Mouse (Mus musculus) liver, adult 2 months (tissue): ENCODE results near the gene Vmn2r25. TPM values are rescaled to one million over a fixed set of nuclear protein-coding genes. Genes with fewer than 3 reads are reported as not detected.
"Not testable (repeated sequence)": the region's sequence is repeated elsewhere in the genome, so short reads cannot be mapped to it uniquely, and the experiment has no call there.

ENCODE experiments used
- DNase-seq: peaks from one replicate; pipeline ENCODE4 v3.0.0-alpha.2; 2011; ENCODE audit warnings: low read depth, low spot score; ENCODE audit errors: extremely low read depth
- H3K27ac ChIP-seq: fragments of 200-500 bp; replicated peaks from 2 replicates; pipeline ENCODE4 v1.5.1; 2012; ENCODE audit warnings: low read depth, mild to moderate bottlenecking, control low read depth, inconsistent platforms, low read length; ENCODE audit not compliant: insufficient read depth
- H3K27me3 ChIP-seq: fragments of 200-500 bp; 2 replicates; pipeline ENCODE4 v1.6.1; 2012; ENCODE audit warnings: mild to moderate bottlenecking, moderate library complexity, low read length, inconsistent platforms; ENCODE audit not compliant: control insufficient read depth, insufficient read depth
- H3K36me3 ChIP-seq: fragments of 200-500 bp; 2 replicates; pipeline ENCODE4 v1.6.1; 2012; ENCODE audit warnings: low read length, inconsistent platforms; ENCODE audit not compliant: control insufficient read depth, insufficient read depth
- H3K4me1 ChIP-seq: fragments of 200-500 bp; 2 replicates; pipeline ENCODE4 v1.6.1; 2011; ENCODE audit warnings: low read length; ENCODE audit not compliant: control insufficient read depth, insufficient read depth
- H3K4me3 ChIP-seq: fragments of 200-500 bp; 2 replicates; pipeline ENCODE4 v1.5.1; 2011; ENCODE audit warnings: low read depth, mild to moderate bottlenecking, control low read depth, low read length, moderate library complexity; ENCODE audit not compliant: insufficient read depth
- H3K79me2 ChIP-seq: fragments of 200-500 bp; 2 replicates; pipeline ENCODE4 v1.6.1; 2012; ENCODE audit warnings: inconsistent platforms, mild to moderate bottlenecking, low read length, moderate library complexity; ENCODE audit not compliant: control insufficient read depth, insufficient read depth
- H3K9ac ChIP-seq: fragments of 200-500 bp; 2 replicates; pipeline ENCODE4 v1.6.1; 2012; ENCODE audit warnings: low read depth, mild to moderate bottlenecking, control low read depth, inconsistent platforms, low read length
- CTCF ChIP-seq: fragments of 200-500 bp; IDR thresholded peaks from 2 replicates; pipeline ENCODE4 v1.5.1; 2011; ENCODE audit warnings: low read depth, low read length, control low read depth
- POLR2A ChIP-seq: fragments of 200-500 bp; IDR thresholded peaks from 2 replicates; pipeline ENCODE4 v1.6.1; 2011; ENCODE audit warnings: low read length, control low read depth; ENCODE audit not compliant: insufficient read depth; ENCODE audit errors: extremely low read depth
- WGBS: fragments of 180-500 bp; shearing (Covaris S2); methylation state at CpG from one replicate; pipeline ENCODE4 v1.1.7; 2018; 5-methylcytosine and 5-hydroxymethylcytosine counted together
- polyA plus RNA-seq: library from polyadenylated mRNA; depleted of rRNA; stranded (reverse); fragments of >200 nt; gene quantifications from 2 replicates; pipeline ENCODE4 v1.2.3, GENCODE M21; 2012; rRNA removed
- total RNA-seq: library from RNA; depleted of rRNA; stranded (reverse); fragments of >200 nt; gene quantifications from 2 replicates; pipeline ENCODE4 v1.2.3, GENCODE M21; 2014; rRNA removed

Gene Vmn2r25
- not detected in 2 replicates for total RNA-seq
- not detected in 2 replicates for polyA plus RNA-seq

- WGBS, result 46% methylated on average over 2 of the region's 2 CpGs
- H3K27ac ChIP-seq, H3K79me2 ChIP-seq, H3K27me3 ChIP-seq, H3K4me1 ChIP-seq, H3K4me3 ChIP-seq, H3K36me3 ChIP-seq, H3K9ac ChIP-seq, DNase-seq: not testable (repeated sequence)
These were observed at the start of gene Vmn2r25 for GRCm38 (mm10) chr6:123853363-123853762. Gene Vmn2r25, minus strand, starts transcription at chr6:123853463.

- no peak for DNase-seq
- TF ChIP-seq POLR2A (no peak), CTCF (no peak)
- no peaks in the 10 kb centered on the region for H3K27me3 ChIP-seq
- H3K79me2 ChIP-seq, result no peaks in the 10 kb centered on the region
- 73% methylated on average over 8 of the region's 8 CpGs for WGBS
- H3K4me3 ChIP-seq, result no peak overlapping the region
- H3K4me1 ChIP-seq, result no peaks in the 10 kb centered on the region
- H3K36me3 ChIP-seq, result no peaks in the 10 kb centered on the region
- H3K27ac ChIP-seq, result no peak overlapping the region
- no peak overlapping the region for H3K9ac ChIP-seq
These were observed 33.3 kb downstream of the Vmn2r25 start for GRCm38 (mm10) chr6:123819951-123820350.

- H3K4me1 ChIP-seq, H3K4me3 ChIP-seq, H3K27me3 ChIP-seq, H3K36me3 ChIP-seq, H3K27ac ChIP-seq, H3K79me2 ChIP-seq, H3K9ac ChIP-seq, DNase-seq: not testable (repeated sequence)
These were observed 43.0 kb downstream of the Vmn2r25 start for GRCm38 (mm10) chr6:123810291-123810690.

- WGBS, result 31% methylated on average over 9 of the region's 9 CpGs
- no peaks in the 10 kb centered on the region for H3K36me3 ChIP-seq
- TF ChIP-seq POLR2A, result no peak
- no peak for TF ChIP-seq CTCF
- no peak overlapping the region for H3K27ac ChIP-seq
- H3K4me3 ChIP-seq, result no peak overlapping the region
- H3K79me2 ChIP-seq, result no peaks in the 10 kb centered on the region
- no peak overlapping the region for H3K9ac ChIP-seq
- H3K4me1 ChIP-seq, result no peaks in the 10 kb centered on the region
- no peak for DNase-seq
- no peaks in the 10 kb centered on the region for H3K27me3 ChIP-seq
These were observed 59.5 kb downstream of the Vmn2r25 start for GRCm38 (mm10) chr6:123793746-123794145.

GRCm38 (mm10) chr6:123784857-123785256 is 68.4 kb downstream of the Vmn2r25 start:
- TF ChIP-seq CTCF (no peak), POLR2A (no peak)
- Histone ChIP-seq H3K9ac (no peak overlapping the region), H3K36me3 (no peaks in the 10 kb centered on the region), H3K27ac (no peak overlapping the region), H3K27me3 (no peaks in the 10 kb centered on the region), H3K4me1 (no peaks in the 10 kb centered on the region), H3K4me3 (no peak overlapping the region), H3K79me2 (no peaks in the 10 kb centered on the region)
- 65% methylated on average over 2 of the region's 2 CpGs for WGBS
- no peak for DNase-seq

GRCm38 (mm10) chr6:123778579-123778978 is 74.7 kb downstream of the Vmn2r25 start, which contains the start of gene Vmn2r24:
Gene Vmn2r24, plus strand, starts transcription at chr6:123778879.
- DNase-seq, result no peak
- H3K27me3 ChIP-seq, result no peaks in the 10 kb centered on the region
- no peak within 1 kb of the TSS for H3K27ac ChIP-seq
- no peaks in the 10 kb centered on the region for H3K36me3 ChIP-seq
- WGBS, result 53% methylated on average over 1 of the region's 1 CpGs
- no peaks in the 10 kb centered on the region for H3K79me2 ChIP-seq
- no peaks in the 10 kb centered on the region for H3K4me1 ChIP-seq
- H3K9ac ChIP-seq, result no peak within 1 kb of the TSS
- H3K4me3 ChIP-seq, result no peak within 1 kb of the TSS
- TF ChIP-seq CTCF, result no peak
- TF ChIP-seq POLR2A, result no peak

Other genes starting within 250 kb of the Vmn2r25 start
- gene Vmn2r22, start 202.7 kb downstream of the Vmn2r25 start, total RNA-seq, result not detected in 2 replicates
- gene Vmn2r22, start 202.7 kb downstream of the Vmn2r25 start, polyA plus RNA-seq, result not detected in 2 replicates
- gene Vmn2r23, start 150.8 kb downstream of the Vmn2r25 start, total RNA-seq, result not detected in 2 replicates
- not detected in 2 replicates for gene Vmn2r23, start 150.8 kb downstream of the Vmn2r25 start, polyA plus RNA-seq
- gene Vmn2r24, start 74.6 kb downstream of the Vmn2r25 start, total RNA-seq, result not detected in 2 replicates
- gene Vmn2r24, start 74.6 kb downstream of the Vmn2r25 start, polyA plus RNA-seq, result not detected in 2 replicates
- not detected in 2 replicates for gene Vmn2r26, start 171.1 kb upstream of the Vmn2r25 start, total RNA-seq
- gene Vmn2r26, start 171.1 kb upstream of the Vmn2r25 start, polyA plus RNA-seq, result not detected in 2 replicates